Mouse (Mus musculus): ENCODE measurements around the gene Rptor. TPM values are rescaled to one million over a fixed set of nuclear protein-coding genes. Genes with fewer than 3 reads are reported as not detected.
A peak's percentile ranks its signal among the peaks of the same experiment; 100 is the strongest.

The Rptor gene
- polyA plus RNA-seq, 1 experiment from 2014 or later: 11.1 TPM

GRCm38 (mm10) chr11:119611496-119611895, 8.8 kb downstream of the Rptor start:
- WGBS: 96% methylated on average over 6 of the region's 6 CpGs
- H3K4me1 ChIP-seq (replicated peaks): no peaks in the 10 kb centered on the region
- H3K27ac ChIP-seq (replicated peaks): no peak overlapping the region
- no peak for ATAC-seq (ENCODE audit: low read depth)
- H3K4me2 ChIP-seq: no peak overlapping the region
- no peaks in the 10 kb centered on the region for H3K27me3 ChIP-seq
- H3K4me3 ChIP-seq: no peak overlapping the region
- H3K9ac ChIP-seq: no peak overlapping the region
- no peaks in the 10 kb centered on the region for H3K9me3 ChIP-seq
- H3K36me3 ChIP-seq: no peaks in the 10 kb centered on the region

DNA sequence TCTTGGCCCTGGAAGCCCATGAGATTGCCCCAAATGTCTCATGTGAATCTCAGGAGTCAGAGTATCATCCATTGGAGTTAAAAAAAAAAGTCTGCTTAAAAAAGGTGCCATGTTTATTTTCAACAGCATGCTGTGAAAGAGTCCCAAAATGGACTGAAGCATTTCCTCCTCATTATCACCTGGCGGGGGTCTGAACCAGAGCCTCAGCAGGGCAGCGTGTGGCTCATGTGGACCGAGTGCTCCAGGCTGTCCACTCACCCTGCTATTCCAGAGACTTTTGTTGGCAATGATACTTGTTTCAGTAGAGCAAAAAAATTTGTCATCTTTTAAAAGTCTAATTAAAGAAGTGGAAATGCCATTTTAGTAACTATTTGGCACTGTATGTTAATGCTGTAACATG, 9.5 kb downstream of the Rptor start:
- Histone ChIP-seq H3K27me3 (no peaks in the 10 kb centered on the region), H3K27ac (replicated peaks) (no peak overlapping the region), H3K4me1 (replicated peaks) (no peaks in the 10 kb centered on the region), H3K9me3 (no peaks in the 10 kb centered on the region), H3K4me2 (no peak overlapping the region), H3K4me3 (no peak overlapping the region), H3K36me3 (no peaks in the 10 kb centered on the region), H3K9ac (no peak overlapping the region)
- no peak for ATAC-seq (ENCODE audit: low read depth)
- 85% methylated on average over 3 of the region's 3 CpGs for WGBS

GRCm38 (mm10) chr11:119615087-119615486, 12.4 kb downstream of the Rptor start:
- ATAC-seq (ENCODE audit: low read depth): no peak
- WGBS: 89% methylated on average over 7 of the region's 7 CpGs
- Histone ChIP-seq H3K4me1 (replicated peaks) (peaks cover 3% of the 10 kb centered on the region; the same call in 1 of the 2 replicates), H3K9me3 (no peaks in the 10 kb centered on the region), H3K9ac (no peak overlapping the region), H3K4me3 (no peak overlapping the region), H3K27ac (replicated peaks) (no peak overlapping the region), H3K36me3 (no peaks in the 10 kb centered on the region), H3K27me3 (no peaks in the 10 kb centered on the region), H3K4me2 (no peak overlapping the region)

DNA sequence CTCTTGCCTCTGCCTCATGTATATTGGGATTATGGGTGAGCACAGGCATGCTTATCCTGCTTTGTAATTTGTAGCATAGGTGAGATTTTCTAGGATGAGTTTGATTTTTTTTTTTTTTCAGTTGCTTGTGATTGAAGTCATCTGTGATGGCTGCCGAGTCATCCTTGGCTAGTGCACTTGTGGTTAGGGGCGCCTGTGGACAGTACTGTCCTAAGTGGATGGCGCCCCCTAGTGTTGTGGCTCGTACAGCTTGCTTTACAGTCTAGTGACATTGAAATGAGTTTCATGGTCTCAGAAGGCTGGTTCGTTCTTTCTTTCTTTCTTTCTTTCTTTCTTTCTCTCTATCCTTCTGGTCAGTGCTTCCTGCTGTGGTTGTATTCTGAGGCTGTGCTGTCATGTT, 16.1 kb downstream of the Rptor start:
- 44% methylated on average over 5 of the region's 5 CpGs for WGBS
- H3K9ac ChIP-seq: no peak overlapping the region
- H3K27me3 ChIP-seq: no peaks in the 10 kb centered on the region
- H3K4me1 ChIP-seq (replicated peaks): peaks cover 14% of the 10 kb centered on the region
- H3K27ac ChIP-seq (replicated peaks): no peak overlapping the region
- no peaks in the 10 kb centered on the region for H3K9me3 ChIP-seq
- H3K36me3 ChIP-seq: no peaks in the 10 kb centered on the region
- no peak for ATAC-seq (ENCODE audit: low read depth)
- H3K4me2 ChIP-seq: no peak overlapping the region
- no peak overlapping the region for H3K4me3 ChIP-seq

- H3K36me3 ChIP-seq: no peaks in the 10 kb centered on the region
- H3K9me3 ChIP-seq: no peaks in the 10 kb centered on the region
- no peak overlapping the region for H3K4me3 ChIP-seq
- H3K27me3 ChIP-seq: no peaks in the 10 kb centered on the region
- H3K9ac ChIP-seq: no peak overlapping the region
- H3K4me1 ChIP-seq (replicated peaks): peaks cover 36% of the 10 kb centered on the region
- H3K4me2 ChIP-seq: no peak overlapping the region
- no peak for ATAC-seq (ENCODE audit: low read depth)
- H3K27ac ChIP-seq (replicated peaks): no peak overlapping the region
- WGBS: 73% methylated on average over 3 of the region's 3 CpGs
Measured at GRCm38 (mm10) chr11:119621266-119621665, 18.6 kb downstream of the Rptor start.

DNA sequence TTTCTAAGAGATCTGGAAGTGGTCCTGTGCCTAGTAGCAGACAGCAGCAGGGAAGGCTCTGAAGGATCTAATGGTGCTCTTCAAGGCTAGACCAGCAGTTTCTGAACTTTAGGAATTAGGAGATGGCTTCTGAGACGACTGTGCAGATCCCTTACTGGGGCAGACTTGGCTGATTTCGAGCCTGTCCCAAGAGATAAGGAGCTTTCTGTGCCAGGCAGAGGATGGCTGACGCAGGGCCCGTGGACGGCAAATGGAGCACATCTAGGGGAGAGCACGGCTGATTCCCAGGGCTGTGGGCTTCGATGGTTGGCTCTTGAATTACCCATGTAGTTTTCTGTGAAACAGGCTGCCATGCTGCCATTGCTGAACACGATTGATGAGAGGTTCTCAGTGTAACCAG, 21.1 kb downstream of the Rptor start:
- H3K27me3 ChIP-seq: no peaks in the 10 kb centered on the region
- WGBS: 84% methylated on average over 8 of the region's 8 CpGs
- no peak overlapping the region for H3K4me2 ChIP-seq
- no peak overlapping the region for H3K9ac ChIP-seq
- H3K4me3 ChIP-seq: no peak overlapping the region
- H3K4me1 ChIP-seq (replicated peaks): peaks cover 38% of the 10 kb centered on the region
- no peaks in the 10 kb centered on the region for H3K9me3 ChIP-seq
- H3K36me3 ChIP-seq: no peaks in the 10 kb centered on the region
- ATAC-seq (ENCODE audit: low read depth): no peak
- H3K27ac ChIP-seq (replicated peaks): no peak overlapping the region

GRCm38 (mm10) chr11:119624401-119624800, 21.7 kb downstream of the Rptor start:
- Histone ChIP-seq H3K36me3 (no peaks in the 10 kb centered on the region), H3K4me2 (no peak overlapping the region), H3K27ac (replicated peaks) (no peak overlapping the region), H3K9me3 (no peaks in the 10 kb centered on the region), H3K27me3 (no peaks in the 10 kb centered on the region), H3K4me1 (replicated peaks) (peaks cover 37% of the 10 kb centered on the region), H3K4me3 (no peak overlapping the region), H3K9ac (no peak overlapping the region)
- 83% methylated on average over 4 of the region's 4 CpGs for WGBS
- ATAC-seq (ENCODE audit: low read depth): no peak

DNA sequence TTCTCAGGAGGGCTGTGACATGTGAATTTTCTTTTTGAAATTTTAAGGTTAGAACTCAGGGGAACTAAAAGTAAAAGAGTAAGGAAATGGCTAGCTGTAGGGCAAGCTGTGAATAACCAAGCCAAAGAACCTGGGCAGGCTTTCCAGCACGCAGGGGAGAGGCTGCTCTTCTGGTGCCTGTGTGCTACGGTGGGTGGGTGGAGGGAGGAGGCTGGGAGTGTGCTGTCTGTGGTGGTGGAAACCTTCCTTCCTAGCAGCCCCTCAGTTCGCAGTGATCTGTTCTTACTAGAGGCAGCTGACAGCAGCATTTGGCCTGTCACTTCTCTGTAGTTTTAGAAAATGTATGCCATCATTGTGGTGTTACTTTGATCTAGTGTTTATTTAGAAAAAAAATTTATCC, 22.2 kb downstream of the Rptor start:
- no peak for ATAC-seq (ENCODE audit: low read depth)
- no peak overlapping the region for H3K4me2 ChIP-seq

DNA sequence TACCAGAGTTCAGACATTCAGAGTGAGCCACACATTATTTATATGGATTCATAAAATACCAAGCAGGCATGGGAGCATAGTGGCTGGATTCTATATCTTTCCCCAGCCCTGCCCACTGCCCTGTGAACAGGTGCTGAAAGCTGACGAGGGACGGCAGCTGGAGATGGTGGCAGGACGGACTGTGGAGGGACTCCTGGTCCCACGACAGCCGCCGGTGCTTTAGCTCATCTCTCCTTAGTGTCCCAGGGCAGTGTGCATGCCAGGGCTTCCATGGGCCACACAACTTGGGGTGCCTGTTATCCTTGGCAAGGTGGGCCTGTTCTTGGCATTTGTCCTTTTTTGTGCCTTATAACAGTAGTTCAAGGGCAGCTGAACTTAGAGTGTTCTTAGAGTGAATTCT, 22.8 kb downstream of the Rptor start:
- Histone ChIP-seq H3K4me3 (no peak overlapping the region), H3K4me2 (no peak overlapping the region), H3K27ac (replicated peaks) (no peak overlapping the region; the same call in 1 of the 2 replicates), H3K27me3 (no peaks in the 10 kb centered on the region), H3K36me3 (no peaks in the 10 kb centered on the region), H3K9me3 (no peaks in the 10 kb centered on the region), H3K4me1 (replicated peaks) (peaks cover 48% of the 10 kb centered on the region), H3K9ac (no peak overlapping the region)
- WGBS: 57% methylated on average over 6 of the region's 6 CpGs
- no peak for ATAC-seq (ENCODE audit: low read depth)

More for the DNA sequence above, 22.2 kb downstream of the Rptor start:
- H3K27ac ChIP-seq (replicated peaks): no peak overlapping the region
- 0 out of 2 replicates have a peak overlapping the region, but pooled peaks have one; percentile 12 for H3K9ac ChIP-seq
- no peak overlapping the region for H3K4me3 ChIP-seq
- no peaks in the 10 kb centered on the region for H3K36me3 ChIP-seq
- peaks cover 43% of the 10 kb centered on the region for H3K4me1 ChIP-seq (replicated peaks)
- H3K27me3 ChIP-seq: no peaks in the 10 kb centered on the region
- WGBS: 55% methylated on average over 3 of the region's 3 CpGs
- H3K9me3 ChIP-seq: no peaks in the 10 kb centered on the region

GRCm38 (mm10) chr11:119625943-119626342, 23.2 kb downstream of the Rptor start:
- H3K4me2 ChIP-seq: no peak overlapping the region
- no peaks in the 10 kb centered on the region for H3K27me3 ChIP-seq
- no peaks in the 10 kb centered on the region for H3K9me3 ChIP-seq
- no peak for ATAC-seq (ENCODE audit: low read depth)
- H3K9ac ChIP-seq: peak overlapping the region; percentile 31; the same call in 1 of the 2 replicates
- H3K36me3 ChIP-seq: no peaks in the 10 kb centered on the region
- 63% methylated on average over 6 of the region's 6 CpGs for WGBS
- no peak overlapping the region; the same call in 1 of the 2 replicates for H3K27ac ChIP-seq (replicated peaks)
- H3K4me1 ChIP-seq (replicated peaks): peaks cover 51% of the 10 kb centered on the region
- H3K4me3 ChIP-seq: no peak overlapping the region

- no peak overlapping the region for H3K9ac ChIP-seq
- no peaks in the 10 kb centered on the region for H3K36me3 ChIP-seq
- WGBS: 67% methylated on average over 3 of the region's 3 CpGs
- no peak overlapping the region for H3K4me2 ChIP-seq
- H3K4me3 ChIP-seq: no peak overlapping the region
- no peaks in the 10 kb centered on the region for H3K9me3 ChIP-seq
- H3K4me1 ChIP-seq (replicated peaks): peaks cover 43% of the 10 kb centered on the region
- ATAC-seq (ENCODE audit: low read depth): no peak
- H3K27me3 ChIP-seq: no peaks in the 10 kb centered on the region
- no peak overlapping the region for H3K27ac ChIP-seq (replicated peaks)
Measured at GRCm38 (mm10) chr11:119627243-119627642, 24.5 kb downstream of the Rptor start.

DNA sequence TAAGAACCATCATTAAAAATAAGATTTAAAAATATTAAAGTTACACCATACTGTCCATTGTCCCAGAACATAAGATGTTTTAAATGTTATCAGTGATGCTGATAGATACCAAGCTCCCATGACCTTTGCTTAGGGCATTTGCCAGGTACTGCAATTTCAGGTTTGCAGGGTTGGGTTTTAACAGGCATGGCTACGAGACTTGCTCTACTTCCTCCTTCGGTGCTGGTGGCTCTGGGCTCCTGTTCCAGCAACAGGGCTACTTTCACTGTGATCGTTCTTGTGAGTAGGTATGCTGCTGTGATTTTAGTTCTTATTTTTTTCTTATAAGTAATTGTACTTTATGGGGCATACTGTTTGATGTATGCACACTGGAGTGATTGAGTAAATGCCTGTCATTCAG, 26.4 kb downstream of the Rptor start:
- no peak overlapping the region for H3K4me3 ChIP-seq
- no peak overlapping the region for H3K27ac ChIP-seq (replicated peaks)
- WGBS: 84% methylated on average over 3 of the region's 3 CpGs
- peaks cover 37% of the 10 kb centered on the region for H3K4me1 ChIP-seq (replicated peaks)
- H3K4me2 ChIP-seq: no peak overlapping the region
- H3K27me3 ChIP-seq: no peaks in the 10 kb centered on the region
- H3K9ac ChIP-seq: no peak overlapping the region
- no peak for ATAC-seq (ENCODE audit: low read depth)
- no peaks in the 10 kb centered on the region for H3K9me3 ChIP-seq
- no peaks in the 10 kb centered on the region for H3K36me3 ChIP-seq

- ATAC-seq (ENCODE audit: low read depth): no peak
- 74% methylated on average over 5 of the region's 5 CpGs for WGBS
- no peak overlapping the region for H3K4me3 ChIP-seq
- H3K9me3 ChIP-seq: no peaks in the 10 kb centered on the region
- no peak overlapping the region for H3K27ac ChIP-seq (replicated peaks)
- no peaks in the 10 kb centered on the region for H3K36me3 ChIP-seq
- no peaks in the 10 kb centered on the region for H3K27me3 ChIP-seq
- H3K4me1 ChIP-seq (replicated peaks): peaks cover 33% of the 10 kb centered on the region
- H3K9ac ChIP-seq: no peak overlapping the region
- no peak overlapping the region for H3K4me2 ChIP-seq
Measured at GRCm38 (mm10) chr11:119630329-119630728, 27.6 kb downstream of the Rptor start.

Data from neural tube, embryonic 13.5 days (tissue).